Mouse (Mus musculus): Measurements from ENCODE around the gene Bcas1.

The Bcas1 gene

DNA sequence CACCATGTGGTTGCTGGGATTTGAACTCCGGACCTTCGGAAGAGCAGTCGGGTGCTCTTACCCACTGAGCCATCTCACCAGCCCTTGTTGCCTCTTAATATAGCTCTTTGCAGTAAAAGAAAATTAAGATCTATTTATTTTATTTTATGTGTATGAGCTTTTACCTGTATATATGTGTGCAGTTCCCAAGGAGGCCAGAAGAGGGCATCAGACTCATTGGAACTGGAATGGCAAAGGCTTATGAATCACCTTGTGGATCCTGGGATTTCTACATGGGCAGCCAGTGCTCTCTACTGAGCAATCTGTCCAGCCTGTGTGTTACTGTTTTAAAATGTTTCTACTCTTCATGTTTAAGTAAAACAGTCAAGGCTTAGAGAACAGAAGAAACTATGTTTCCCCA, 14.9 kb upstream of the Bcas1 start:
- CTCF ChIA-PET: interaction anchor here (0.5 to 4.5 kb wide), 62 partner anchors 9 to 1858 kb away, joined by 3 to 54 read pairs (median 4); no protein-coding TSS in a partner anchor
- POLR2A ChIA-PET: interaction anchor here in 3 of 4 experiments (0.7 to 1.5 kb wide), 4 partner anchors 9 to 78 kb away, joined by 3 to 5 read pairs (median 4); no protein-coding TSS in a partner anchor

DNA sequence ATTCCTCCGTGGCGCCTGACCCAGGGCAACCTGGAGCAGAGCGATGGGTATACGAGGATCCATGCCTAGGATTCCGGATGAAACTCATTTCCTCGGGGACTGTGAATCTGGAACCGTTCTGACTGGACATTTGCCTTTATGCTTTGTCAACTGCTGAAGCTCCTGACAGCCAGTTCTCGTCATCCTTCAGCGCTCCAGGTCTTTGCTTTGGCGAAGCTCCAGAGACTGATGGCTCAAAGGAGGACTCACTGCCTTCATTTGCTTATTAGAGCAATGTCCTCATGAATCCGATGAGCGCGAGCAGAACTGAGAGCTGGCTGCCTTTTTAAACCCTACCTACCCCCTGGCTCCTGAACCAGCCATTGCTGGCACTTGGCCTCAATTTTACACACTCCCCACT, 11.1 kb upstream of the Bcas1 start:
- POLR2A ChIA-PET: interaction anchor here in 1 of 4 experiments (0.7 kb wide), 1 partner anchor 13 kb away, joined by 3 read pairs; no protein-coding TSS in a partner anchor
- CTCF ChIA-PET: interaction anchor here (0.6 to 2.1 kb wide), 10 partner anchors 9 to 82 kb away, joined by 3 to 9 read pairs (median 3); no protein-coding TSS in a partner anchor

DNA sequence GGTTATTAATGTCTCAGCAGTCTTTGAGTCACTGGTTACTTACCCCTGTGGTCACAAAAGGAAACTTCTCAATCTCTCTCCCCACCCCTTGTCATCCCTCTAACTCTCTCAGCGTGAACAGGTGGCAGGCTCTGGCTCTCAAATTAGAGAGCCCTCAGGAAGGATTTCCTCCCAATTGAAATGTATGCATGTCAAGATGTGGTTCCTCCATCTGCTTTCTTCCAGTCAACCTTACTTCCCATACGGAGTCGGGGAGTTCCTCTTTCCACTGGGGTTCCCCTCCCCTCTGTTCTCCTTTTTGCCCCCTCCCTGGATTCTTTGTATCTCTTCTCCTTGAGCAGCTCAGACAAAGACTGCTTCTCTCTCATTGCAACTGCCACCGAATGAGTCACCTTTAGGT, 8.6 kb upstream of the Bcas1 start:
- ChIA-PET CTCF (interaction anchor here in 2 of 4 experiments (0.6 to 1.6 kb wide), 3 partner anchors 8 to 71 kb away, joined by 3 to 5 read pairs (median 3); no protein-coding TSS in a partner anchor), POLR2A (interaction anchor here in 1 of 4 experiments (0.6 kb wide), 1 partner anchor 234 kb away, joined by 4 read pairs; no protein-coding TSS in a partner anchor)

DNA sequence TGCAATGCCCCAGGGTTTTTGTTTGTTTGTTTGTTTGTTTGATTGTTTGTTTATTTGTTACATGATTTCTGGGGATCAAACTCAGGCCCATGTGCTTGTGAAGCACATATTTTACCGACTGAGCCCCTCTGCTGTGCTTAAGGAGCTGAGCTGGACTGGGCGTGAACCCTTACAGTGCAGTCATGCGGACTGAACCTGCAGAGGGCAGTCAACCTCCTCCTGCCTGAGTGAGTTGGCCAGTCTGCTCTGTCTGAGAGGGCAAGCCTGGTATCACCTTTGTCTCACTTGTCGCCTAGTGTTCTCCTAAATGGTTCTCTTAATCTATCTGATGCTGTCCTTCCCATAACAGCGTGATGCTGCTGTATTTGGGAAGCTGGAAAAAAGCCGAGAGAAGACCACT, 4.5 kb upstream of the Bcas1 start:
- POLR2A ChIA-PET: interaction anchor here in 2 of 4 experiments (0.8 to 1.1 kb wide), 2 partner anchors 76 to 78 kb away, joined by 3 to 4 read pairs; no protein-coding TSS in a partner anchor
- CTCF ChIA-PET: interaction anchor here in 3 of 4 experiments (0.6 to 1.8 kb wide), 14 partner anchors 10 to 354 kb away, joined by 3 to 13 read pairs (median 4); no protein-coding TSS in a partner anchor

DNA sequence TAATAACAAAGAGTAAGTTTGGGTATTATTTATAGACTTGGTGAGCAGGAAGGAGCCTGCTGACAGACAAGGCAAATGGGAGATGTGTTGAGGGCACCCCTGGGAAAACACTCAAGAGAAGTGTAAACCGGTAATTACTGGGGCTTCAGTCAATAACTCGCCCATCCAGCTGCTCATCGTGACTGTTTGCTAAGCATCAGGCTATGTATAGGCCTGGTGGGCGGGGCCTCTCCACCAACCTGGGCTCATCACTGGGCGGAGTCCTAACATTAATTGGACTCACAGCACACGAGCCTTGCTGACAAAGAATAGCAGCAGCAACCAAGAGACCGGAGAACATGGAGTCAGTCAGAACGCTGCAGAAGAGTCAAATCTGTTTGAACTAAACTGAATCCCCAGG, 1.3 kb upstream of the Bcas1 start:
- POLR2A ChIA-PET: interaction anchor here in 1 of 4 experiments (0.9 kb wide), 1 partner anchor 309 kb away, joined by 3 read pairs; no protein-coding TSS in a partner anchor
- CTCF ChIA-PET: interaction anchor here (0.7 to 2.6 kb wide), 12 partner anchors 9 to 82 kb away, joined by 3 to 14 read pairs (median 3); no protein-coding TSS in a partner anchor

DNA sequence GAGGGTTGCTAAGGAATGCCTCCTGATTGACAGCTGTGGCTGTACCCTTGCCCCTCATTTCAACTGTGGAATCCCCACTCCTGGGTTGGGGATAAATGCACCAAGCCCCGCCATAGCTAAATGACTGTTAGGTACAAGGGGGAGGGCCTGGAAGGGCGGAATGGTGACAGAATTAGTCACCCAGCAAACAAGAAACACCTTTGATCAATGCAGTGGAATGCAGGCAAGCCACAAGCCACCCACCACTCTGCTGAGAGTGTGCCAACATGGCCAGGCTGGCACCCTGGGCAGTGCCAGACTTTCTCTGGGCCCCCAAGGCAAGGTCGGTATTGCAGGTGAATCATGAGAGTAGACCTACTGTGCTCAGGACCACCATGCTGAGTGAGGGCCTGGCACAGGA, 3.5 kb downstream of the Bcas1 start:
- ChIA-PET CTCF (interaction anchor here in 3 of 4 experiments (0.6 to 4.1 kb wide), 5 partner anchors 11 to 129 kb away, joined by 3 to 23 read pairs (median 3); no protein-coding TSS in a partner anchor), POLR2A (interaction anchor here in 2 of 4 experiments (0.6 to 1.0 kb wide), 2 partner anchors 57 to 764 kb away, joined by 3 to 7 read pairs; no protein-coding TSS in a partner anchor)

DNA sequence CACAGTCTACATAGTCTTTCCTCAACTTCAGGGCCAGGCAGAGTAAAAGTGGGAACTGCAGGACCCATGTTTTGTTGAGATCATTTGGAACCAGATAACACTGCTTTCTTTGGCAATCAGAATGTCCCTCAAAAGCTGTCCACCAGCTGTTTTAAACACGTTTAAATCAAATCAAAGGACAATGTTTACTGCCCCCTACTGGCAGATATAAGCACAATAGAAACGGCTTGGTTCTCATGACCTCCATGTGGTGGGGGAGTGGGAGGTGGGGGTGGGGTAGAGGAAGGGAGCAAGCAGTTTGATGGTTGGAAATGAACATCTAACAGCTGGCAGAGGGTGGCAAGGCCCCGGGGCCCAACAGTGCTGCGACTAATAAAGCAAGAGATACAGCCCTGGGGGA, 5.7 kb downstream of the Bcas1 start:
- CTCF ChIA-PET: interaction anchor here (0.5 to 1.8 kb wide), 27 partner anchors 9 to 363 kb away, joined by 3 to 12 read pairs (median 4); no protein-coding TSS in a partner anchor
- POLR2A ChIA-PET: interaction anchor here in 2 of 4 experiments (0.6 to 0.7 kb wide), 3 partner anchors 168 to 749 kb away, joined by 4 to 6 read pairs (median 5); no protein-coding TSS in a partner anchor

DNA sequence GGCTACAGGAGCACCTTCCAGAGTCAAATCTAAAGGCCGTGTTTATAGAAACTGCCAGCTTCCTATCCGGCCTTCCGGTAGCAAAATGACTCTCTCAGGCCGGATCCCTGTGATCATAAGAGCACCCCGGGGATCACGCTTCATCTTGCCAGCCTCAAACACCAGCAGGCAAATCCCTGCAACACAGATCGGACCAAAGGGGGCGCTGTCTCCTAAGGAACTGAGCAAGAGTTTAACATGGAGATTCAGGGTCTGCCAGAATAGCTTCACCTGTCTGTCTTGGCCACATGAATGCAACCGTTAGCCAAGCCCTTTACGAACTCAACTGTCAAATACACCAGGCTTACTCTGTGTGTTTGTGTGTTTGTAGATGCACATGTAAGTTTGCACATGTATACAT, 8.9 kb downstream of the Bcas1 start:
- POLR2A ChIA-PET: no interaction called here
- CTCF ChIA-PET: interaction anchor here (0.6 to 2.7 kb wide), 32 partner anchors 9 to 1255 kb away, joined by 3 to 19 read pairs (median 4); partner anchors contain the start of gene Bcas1 (in 1 of the 4)

DNA sequence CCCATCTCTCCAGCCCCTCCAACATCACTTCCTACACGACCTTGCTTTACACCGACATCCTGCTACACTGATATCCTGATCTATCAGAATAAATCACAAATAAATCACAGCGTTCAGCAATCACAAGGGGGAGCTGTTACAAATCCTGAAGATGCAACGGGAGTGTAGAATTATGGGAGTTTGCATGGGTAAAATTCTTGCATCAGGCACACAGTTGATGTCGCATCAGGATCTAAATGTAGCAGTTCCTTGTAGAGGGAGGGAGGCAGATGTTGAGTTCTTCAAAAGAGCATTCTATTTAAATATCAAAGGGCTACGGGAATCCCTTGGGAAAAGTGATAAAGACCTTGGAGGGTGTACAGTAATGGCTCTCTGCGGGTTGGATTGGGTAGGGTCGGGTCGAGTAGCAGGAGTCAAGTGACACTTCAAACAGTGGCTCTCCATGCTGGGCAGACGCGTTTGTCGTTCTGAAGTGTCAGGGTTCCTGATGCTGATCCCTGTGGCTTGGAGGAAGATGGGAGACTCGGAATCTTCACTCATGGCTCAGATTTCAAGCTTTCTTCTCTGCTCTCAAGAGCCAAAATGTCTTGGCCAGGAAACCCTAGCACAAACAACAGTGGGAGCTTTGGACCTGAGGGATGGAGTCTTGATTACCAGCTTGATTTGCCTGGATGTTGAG, 16.0 kb downstream of the Bcas1 start:
- ChIA-PET CTCF (interaction anchor here in 3 of 4 experiments (0.7 to 1.4 kb wide), 13 partner anchors 10 to 568 kb away, joined by 3 to 10 read pairs (median 4); no protein-coding TSS in a partner anchor), POLR2A (interaction anchor here in 1 of 4 experiments (0.6 to 1.0 kb wide), 4 partner anchors 55 to 290 kb away, joined by 3 to 6 read pairs (median 5); no protein-coding TSS in a partner anchor)

DNA sequence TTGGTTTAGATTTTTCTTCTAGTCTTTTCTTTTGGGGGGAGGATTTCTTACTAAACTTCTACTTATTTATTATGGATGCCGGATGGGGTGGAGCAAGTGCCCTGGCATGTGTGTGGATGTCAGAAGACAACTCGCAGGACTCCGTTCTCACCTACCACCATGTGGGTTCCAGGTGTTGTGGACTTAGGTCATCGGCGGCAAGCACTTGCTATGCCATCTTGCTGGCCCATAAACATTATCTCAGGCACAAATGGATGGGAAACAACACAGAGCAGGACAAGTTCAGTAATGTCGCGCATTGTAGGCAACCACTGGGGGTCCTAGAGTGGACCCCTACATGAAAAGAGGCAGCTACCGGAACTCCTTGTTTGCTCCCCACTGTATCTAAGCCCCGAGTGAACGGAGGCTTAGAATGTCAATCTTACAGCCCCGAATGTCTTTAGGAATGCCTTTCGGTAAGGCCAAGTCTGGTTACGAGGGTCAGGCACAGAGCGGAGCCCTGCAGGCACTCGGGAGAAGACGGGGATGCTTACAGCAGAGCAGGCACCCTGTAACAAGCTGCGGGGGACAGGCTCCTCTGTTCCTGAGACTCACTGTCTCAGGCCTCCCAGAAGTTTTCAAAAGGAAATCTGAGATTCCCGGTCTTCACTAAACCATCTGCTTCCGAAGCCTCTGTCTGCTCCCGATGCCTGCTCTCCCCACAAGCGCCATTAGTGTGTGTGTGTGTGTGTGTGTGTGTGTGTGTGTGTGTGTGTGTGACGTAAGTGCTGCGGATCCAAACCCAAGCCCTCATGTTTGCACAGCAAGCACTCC, 16.8 kb downstream of the Bcas1 start:
- ChIA-PET POLR2A (interaction anchor here in 3 of 4 experiments (0.6 to 0.7 kb wide), 3 partner anchors 9 to 507 kb away, joined by 3 to 5 read pairs (median 3); no protein-coding TSS in a partner anchor), CTCF (interaction anchor here (0.7 to 1.9 kb wide), 12 partner anchors 10 to 567 kb away, joined by 3 to 10 read pairs (median 4); no protein-coding TSS in a partner anchor)

DNA sequence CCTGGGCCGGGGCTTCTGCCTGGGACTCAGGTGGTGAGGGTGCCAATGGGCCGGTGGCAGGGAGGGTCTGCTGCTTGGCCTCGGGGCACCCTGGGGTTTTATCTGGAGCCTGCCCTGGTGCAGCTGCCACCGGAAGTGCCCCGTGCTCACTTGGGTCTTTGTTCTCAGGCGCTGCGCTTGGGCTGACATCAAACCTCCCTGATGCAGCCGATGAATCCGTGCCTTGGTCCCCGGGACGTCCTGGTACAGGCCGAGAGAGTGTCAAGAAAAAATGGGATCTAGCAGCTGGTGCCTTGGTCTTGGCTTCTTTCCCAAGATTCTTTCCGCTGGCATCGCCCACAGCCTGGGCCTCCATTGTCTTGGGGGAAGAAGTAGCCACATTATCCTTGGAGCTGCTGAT, 21.2 kb downstream of the Bcas1 start:
- ChIA-PET CTCF (interaction anchor here in 1 of 4 experiments (0.6 to 1.1 kb wide), 4 partner anchors 8 to 472 kb away, joined by 3 to 5 read pairs (median 4); no protein-coding TSS in a partner anchor), POLR2A (interaction anchor here in 2 of 4 experiments (0.7 kb wide), 2 partner anchors 131 to 1002 kb away, joined by 3 read pairs; no protein-coding TSS in a partner anchor)

DNA sequence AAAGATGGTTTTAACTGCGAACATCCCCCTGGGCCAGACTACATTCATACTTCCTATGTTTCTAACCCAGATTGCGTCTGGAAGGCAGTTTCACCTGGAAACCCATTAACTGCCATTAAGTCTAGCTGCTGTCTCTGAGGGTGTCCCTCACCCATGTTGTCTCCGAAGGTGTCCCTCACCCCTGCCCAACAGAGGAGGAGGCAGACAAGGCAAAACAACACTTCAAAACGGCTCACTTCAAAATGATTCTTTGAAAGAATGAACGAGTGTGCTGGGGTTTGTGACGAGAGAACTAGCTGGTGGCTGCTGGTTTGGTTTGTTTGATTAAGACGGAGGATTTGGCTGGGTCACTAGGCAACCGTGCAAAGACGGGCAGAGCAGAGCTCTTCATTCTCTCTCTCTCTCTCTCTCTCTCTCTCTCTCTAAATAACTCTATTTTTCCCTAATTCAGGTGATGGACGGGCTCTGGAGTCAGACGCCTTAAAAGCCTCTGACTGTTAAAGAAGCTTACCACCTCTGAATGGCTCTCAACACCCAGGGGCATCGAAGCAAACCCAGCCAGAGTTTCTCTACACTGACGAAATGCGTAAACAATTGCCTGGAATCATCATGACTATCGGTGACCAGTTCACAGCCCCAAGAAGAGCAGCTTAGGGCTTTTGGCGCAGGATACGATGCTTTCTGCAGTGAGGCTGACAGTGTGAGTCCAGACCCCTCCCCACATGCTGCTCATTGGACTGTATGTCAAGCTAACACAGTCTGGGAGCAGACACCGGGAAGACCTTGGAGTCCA, 22.7 kb downstream of the Bcas1 start:
- ChIA-PET CTCF (interaction anchor here (0.5 to 1.5 kb wide), 10 partner anchors 10 to 304 kb away, joined by 3 to 6 read pairs (median 4); no protein-coding TSS in a partner anchor), POLR2A (interaction anchor here in 1 of 4 experiments (0.6 kb wide), 1 partner anchor 107 kb away, joined by 3 read pairs; no protein-coding TSS in a partner anchor)

DNA sequence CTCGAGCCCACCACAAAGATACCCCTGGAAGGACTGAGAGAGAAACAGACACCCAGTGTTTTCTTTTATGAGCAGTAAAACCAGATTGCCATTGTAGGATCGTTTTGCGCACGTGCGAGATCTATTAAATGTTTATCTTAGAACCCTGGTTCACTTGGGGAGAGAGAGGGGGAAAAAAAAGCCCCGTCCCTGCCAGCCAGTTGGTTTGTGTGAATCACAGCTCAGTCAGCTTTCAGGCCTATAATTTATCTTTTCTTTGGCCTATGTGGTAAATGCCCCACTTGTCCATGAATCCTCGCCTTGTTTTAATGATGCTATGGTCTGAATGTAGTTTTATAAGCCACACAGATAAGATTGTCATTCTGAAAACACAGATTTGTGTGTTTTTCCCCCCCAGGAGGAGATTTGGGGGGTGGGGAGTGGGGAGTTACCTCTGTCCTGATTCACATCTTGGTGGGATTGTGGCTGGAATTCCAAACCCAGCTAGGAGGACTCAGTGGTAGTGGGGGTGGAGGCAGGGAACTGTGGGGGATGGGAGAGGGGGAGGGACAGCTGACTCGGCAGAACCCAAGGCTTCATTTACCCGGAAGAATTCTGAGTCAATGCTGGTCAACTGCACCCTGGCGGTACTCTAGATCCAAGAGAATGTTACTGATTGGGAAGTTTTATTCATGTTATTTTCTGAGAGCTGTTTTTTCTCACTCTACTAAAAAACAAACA, 23.8 kb downstream of the Bcas1 start:
- CTCF ChIA-PET: interaction anchor here (1.0 to 1.3 kb wide), 5 partner anchors 11 to 104 kb away, joined by 3 to 12 read pairs (median 4); no protein-coding TSS in a partner anchor
- POLR2A ChIA-PET: interaction anchor here in 1 of 4 experiments (0.7 kb wide), 1 partner anchor 27 kb away, joined by 3 read pairs; no protein-coding TSS in a partner anchor

DNA sequence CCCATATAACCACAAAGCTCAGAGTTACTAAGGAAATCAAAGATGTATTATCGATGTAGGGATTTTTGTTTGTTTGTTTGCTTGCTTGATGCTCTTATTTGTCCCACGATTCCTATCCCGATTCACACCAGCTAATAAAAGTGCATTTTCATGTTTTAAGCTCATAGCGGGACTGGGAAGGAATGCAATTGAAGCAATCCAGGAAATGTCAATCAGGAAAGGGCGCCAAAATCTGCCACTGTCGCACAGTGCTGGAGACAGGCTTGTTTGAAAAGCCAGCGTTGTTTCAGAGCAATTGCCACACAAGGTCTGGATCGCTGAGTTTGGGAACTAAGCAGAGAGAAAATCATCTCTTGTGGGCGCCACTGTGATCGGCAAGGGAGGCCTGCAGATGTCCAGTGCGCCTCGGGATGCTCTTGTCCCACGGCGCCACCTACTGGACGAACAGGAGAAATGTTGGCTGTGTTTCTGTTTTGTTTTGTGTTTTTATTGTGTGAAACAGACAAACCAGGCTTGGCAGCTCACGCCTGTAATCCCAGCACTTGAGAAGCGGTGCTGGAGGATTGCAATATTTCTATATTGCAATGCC, 26.3 kb downstream of the Bcas1 start:
- ChIA-PET POLR2A (interaction anchor here (0.5 to 1.3 kb wide), 5 partner anchors 8 to 766 kb away, joined by 3 to 5 read pairs (median 3); no protein-coding TSS in a partner anchor), CTCF (interaction anchor here (0.6 to 2.6 kb wide), 26 partner anchors 10 to 1118 kb away, joined by 3 to 12 read pairs (median 5); no protein-coding TSS in a partner anchor)

DNA sequence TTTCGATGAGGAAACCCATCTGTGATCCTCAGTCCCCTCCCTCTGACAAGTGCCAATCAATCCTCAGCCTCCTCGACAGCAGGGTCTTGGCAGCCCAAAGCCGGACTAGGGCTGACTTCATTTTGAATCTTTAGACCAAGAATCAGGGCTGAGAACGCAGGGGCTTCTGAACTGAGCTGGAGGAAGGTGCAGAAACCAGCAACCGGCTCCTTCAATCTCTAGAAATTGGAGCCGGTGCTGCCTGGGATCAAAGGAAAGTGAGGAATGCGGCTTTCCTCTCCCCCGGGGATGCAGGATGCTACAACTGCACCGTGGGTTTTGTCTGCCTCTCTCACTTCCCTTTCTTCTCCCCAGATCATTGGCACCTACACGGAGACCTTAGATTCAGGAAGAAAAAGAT, 27.0 kb downstream of the Bcas1 start:
- POLR2A ChIA-PET: interaction anchor here in 2 of 4 experiments (0.7 to 1.3 kb wide), 4 partner anchors 9 to 44 kb away, joined by 3 to 5 read pairs (median 3); no protein-coding TSS in a partner anchor
- CTCF ChIA-PET: interaction anchor here (0.6 to 2.6 kb wide), 19 partner anchors 9 to 362 kb away, joined by 3 to 12 read pairs (median 5); no protein-coding TSS in a partner anchor

DNA sequence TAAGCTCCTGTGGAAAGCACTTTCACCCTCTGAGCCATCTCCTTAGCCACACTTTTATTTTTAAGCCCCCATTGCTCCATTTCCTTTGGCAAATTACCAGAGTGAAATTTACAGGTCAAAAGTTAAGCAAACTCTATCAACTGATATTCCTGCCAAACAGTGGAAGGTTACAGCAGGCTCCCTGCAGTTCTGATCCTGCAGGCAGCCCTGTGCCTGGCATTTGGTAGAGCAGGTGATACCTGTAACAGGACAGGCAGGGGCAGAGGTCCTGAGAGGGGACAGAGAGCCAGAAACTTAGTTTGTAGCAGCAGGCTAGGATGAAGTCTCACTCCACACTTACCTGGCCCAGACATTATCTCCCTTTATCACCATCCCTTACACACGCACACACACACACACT, 35.7 kb downstream of the Bcas1 start:
- CTCF ChIA-PET: no interaction called here
- POLR2A ChIA-PET: no interaction called here

Data from embryonic stem cell, embryonic (primary cell).